Mouse (Mus musculus): ENCODE measurements around the gene Chrna1. TPM values are rescaled to one million over a fixed set of nuclear protein-coding genes. Genes with fewer than 3 reads are reported as not detected.

Gene Chrna1
- 0.07 and 0.11 TPM in 2 replicates for polyA plus RNA-seq (2014; fragmentation: Nextera tagmentation; extraction: Ambion mirVana)

GRCm38 (mm10) chr2:73580166-73580565 lies at the start of gene Chrna1:
Chrna1 (minus strand) TSS chr2:73580338.
- H3K4me1 ChIP-seq (ENCODE audit: control insufficient read depth, insufficient read depth, low read length): no peaks in the 10 kb centered on the region
- no peak within 1 kb of the TSS for H3K4me2 ChIP-seq (replicated peaks; ENCODE audit: low read depth, low read length)
- no peak within 1 kb of the TSS for H3K4me3 ChIP-seq (ENCODE audit: low read depth, low read length)
- no peak within 1 kb of the TSS for H3K27ac ChIP-seq (ENCODE audit: low read length)
- no peak within 1 kb of the TSS for H3K9ac ChIP-seq (replicated peaks; ENCODE audit: low read depth, low read length)
- ATAC-seq (ENCODE audit: insufficient number of reproducible peaks, insufficient read depth, low FRiP score, low read depth): no peak
- WGBS: 86% methylated on average over 9 of the region's 9 CpGs
- no peaks in the 10 kb centered on the region for H3K9me3 ChIP-seq (ENCODE audit: control insufficient read depth, low read depth, low read length)
- H3K36me3 ChIP-seq (ENCODE audit: control insufficient read depth, insufficient read depth, low read length): no peaks in the 10 kb centered on the region
- no peaks in the 10 kb centered on the region for H3K27me3 ChIP-seq (ENCODE audit: control insufficient read depth, insufficient read depth, low read length)

- no peak overlapping the region for H3K4me2 ChIP-seq (replicated peaks; ENCODE audit: low read depth, low read length)
- 57% methylated on average over 4 of the region's 4 CpGs for WGBS
- H3K9ac ChIP-seq (replicated peaks; ENCODE audit: low read depth, low read length): no peak overlapping the region
- H3K27ac ChIP-seq (ENCODE audit: low read length): no peak overlapping the region
- no peak overlapping the region for H3K4me3 ChIP-seq (ENCODE audit: low read depth, low read length)
- no peaks in the 10 kb centered on the region for H3K27me3 ChIP-seq (ENCODE audit: control insufficient read depth, insufficient read depth, low read length)
- H3K4me1 ChIP-seq (ENCODE audit: control insufficient read depth, insufficient read depth, low read length): no peaks in the 10 kb centered on the region
- no peak for ATAC-seq (ENCODE audit: insufficient number of reproducible peaks, insufficient read depth, low FRiP score, low read depth)
- no peaks in the 10 kb centered on the region for H3K9me3 ChIP-seq (ENCODE audit: control insufficient read depth, low read depth, low read length)
- H3K36me3 ChIP-seq (ENCODE audit: control insufficient read depth, insufficient read depth, low read length): no peaks in the 10 kb centered on the region
Measured at GRCm38 (mm10) chr2:73618486-73619052, 38.4 kb upstream of the Chrna1 start.

GRCm38 (mm10) chr2:73616434-73617057 lies 36.4 kb upstream of the Chrna1 start:
- no peak overlapping the region for H3K4me2 ChIP-seq (replicated peaks; ENCODE audit: low read depth, low read length)
- no peak for ATAC-seq (ENCODE audit: insufficient number of reproducible peaks, insufficient read depth, low FRiP score, low read depth)
- no peaks in the 10 kb centered on the region for H3K9me3 ChIP-seq (ENCODE audit: control insufficient read depth, low read depth, low read length)
- no peaks in the 10 kb centered on the region for H3K36me3 ChIP-seq (ENCODE audit: control insufficient read depth, insufficient read depth, low read length)
- H3K9ac ChIP-seq (replicated peaks; ENCODE audit: low read depth, low read length): no peak overlapping the region
- H3K4me1 ChIP-seq (ENCODE audit: control insufficient read depth, insufficient read depth, low read length): no peaks in the 10 kb centered on the region
- H3K27ac ChIP-seq (ENCODE audit: low read length): no peak overlapping the region
- H3K4me3 ChIP-seq (ENCODE audit: low read depth, low read length): no peak overlapping the region
- no peaks in the 10 kb centered on the region for H3K27me3 ChIP-seq (ENCODE audit: control insufficient read depth, insufficient read depth, low read length)
- WGBS: 83% methylated on average over 17 of the region's 17 CpGs

- 88% methylated on average over 5 of the region's 5 CpGs for WGBS
- Histone ChIP-seq H3K9me3 (ENCODE audit: control insufficient read depth, low read depth, low read length) (no peaks in the 10 kb centered on the region), H3K9ac (replicated peaks; ENCODE audit: low read depth, low read length) (no peak overlapping the region), H3K36me3 (ENCODE audit: control insufficient read depth, insufficient read depth, low read length) (no peaks in the 10 kb centered on the region), H3K4me1 (ENCODE audit: control insufficient read depth, insufficient read depth, low read length) (no peaks in the 10 kb centered on the region), H3K27me3 (ENCODE audit: control insufficient read depth, insufficient read depth, low read length) (no peaks in the 10 kb centered on the region), H3K4me2 (replicated peaks; ENCODE audit: low read depth, low read length) (no peak overlapping the region), H3K27ac (ENCODE audit: low read length) (no peak overlapping the region), H3K4me3 (ENCODE audit: low read depth, low read length) (no peak overlapping the region)
- no peak for ATAC-seq (ENCODE audit: insufficient number of reproducible peaks, insufficient read depth, low FRiP score, low read depth)
Measured at GRCm38 (mm10) chr2:73615456-73615855, 35.3 kb upstream of the Chrna1 start.

- 93% methylated on average over 8 of the region's 8 CpGs for WGBS
- no peak overlapping the region for H3K9ac ChIP-seq (replicated peaks; ENCODE audit: low read depth, low read length)
- H3K27me3 ChIP-seq (ENCODE audit: control insufficient read depth, insufficient read depth, low read length): no peaks in the 10 kb centered on the region
- no peaks in the 10 kb centered on the region for H3K36me3 ChIP-seq (ENCODE audit: control insufficient read depth, insufficient read depth, low read length)
- no peak overlapping the region for H3K4me2 ChIP-seq (replicated peaks; ENCODE audit: low read depth, low read length)
- ATAC-seq (ENCODE audit: insufficient number of reproducible peaks, insufficient read depth, low FRiP score, low read depth): no peak
- H3K27ac ChIP-seq (ENCODE audit: low read length): no peak overlapping the region
- H3K4me3 ChIP-seq (ENCODE audit: low read depth, low read length): no peak overlapping the region
- no peaks in the 10 kb centered on the region for H3K4me1 ChIP-seq (ENCODE audit: control insufficient read depth, insufficient read depth, low read length)
- H3K9me3 ChIP-seq (ENCODE audit: control insufficient read depth, low read depth, low read length): no peaks in the 10 kb centered on the region
Measured at GRCm38 (mm10) chr2:73614303-73614702, 34.2 kb upstream of the Chrna1 start.

- no peaks in the 10 kb centered on the region for H3K4me1 ChIP-seq (ENCODE audit: control insufficient read depth, insufficient read depth, low read length)
- ATAC-seq (ENCODE audit: insufficient number of reproducible peaks, insufficient read depth, low FRiP score, low read depth): no peak
- 92% methylated on average over 7 of the region's 7 CpGs for WGBS
- H3K27me3 ChIP-seq (ENCODE audit: control insufficient read depth, insufficient read depth, low read length): no peaks in the 10 kb centered on the region
- H3K36me3 ChIP-seq (ENCODE audit: control insufficient read depth, insufficient read depth, low read length): no peaks in the 10 kb centered on the region
- no peak overlapping the region for H3K4me3 ChIP-seq (ENCODE audit: low read depth, low read length)
- no peak overlapping the region for H3K27ac ChIP-seq (ENCODE audit: low read length)
- no peaks in the 10 kb centered on the region for H3K9me3 ChIP-seq (ENCODE audit: control insufficient read depth, low read depth, low read length)
- no peak overlapping the region for H3K4me2 ChIP-seq (replicated peaks; ENCODE audit: low read depth, low read length)
- no peak overlapping the region for H3K9ac ChIP-seq (replicated peaks; ENCODE audit: low read depth, low read length)
Measured at GRCm38 (mm10) chr2:73612941-73613340, 32.8 kb upstream of the Chrna1 start.

- Histone ChIP-seq H3K36me3 (ENCODE audit: control insufficient read depth, insufficient read depth, low read length) (no peaks in the 10 kb centered on the region), H3K27me3 (ENCODE audit: control insufficient read depth, insufficient read depth, low read length) (no peaks in the 10 kb centered on the region), H3K4me2 (replicated peaks; ENCODE audit: low read depth, low read length) (no peak overlapping the region), H3K4me3 (ENCODE audit: low read depth, low read length) (no peak overlapping the region), H3K4me1 (ENCODE audit: control insufficient read depth, insufficient read depth, low read length) (no peaks in the 10 kb centered on the region), H3K9me3 (ENCODE audit: control insufficient read depth, low read depth, low read length) (no peaks in the 10 kb centered on the region), H3K9ac (replicated peaks; ENCODE audit: low read depth, low read length) (no peak overlapping the region), H3K27ac (ENCODE audit: low read length) (no peak overlapping the region)
- ATAC-seq (ENCODE audit: insufficient number of reproducible peaks, insufficient read depth, low FRiP score, low read depth): no peak
- 96% methylated on average over 6 of the region's 6 CpGs for WGBS
Measured at GRCm38 (mm10) chr2:73612367-73612914, 32.3 kb upstream of the Chrna1 start.

GRCm38 (mm10) chr2:73611798-73612197 lies 31.7 kb upstream of the Chrna1 start:
- Histone ChIP-seq H3K27ac (ENCODE audit: low read length) (no peak overlapping the region), H3K4me1 (ENCODE audit: control insufficient read depth, insufficient read depth, low read length) (peaks cover 3% of the 10 kb centered on the region; the same call in 1 of the 2 replicates), H3K9ac (replicated peaks; ENCODE audit: low read depth, low read length) (no peak overlapping the region), H3K4me2 (replicated peaks; ENCODE audit: low read depth, low read length) (no peak overlapping the region), H3K36me3 (ENCODE audit: control insufficient read depth, insufficient read depth, low read length) (no peaks in the 10 kb centered on the region), H3K9me3 (ENCODE audit: control insufficient read depth, low read depth, low read length) (no peaks in the 10 kb centered on the region), H3K4me3 (ENCODE audit: low read depth, low read length) (no peak overlapping the region), H3K27me3 (ENCODE audit: control insufficient read depth, insufficient read depth, low read length) (no peaks in the 10 kb centered on the region)
- no peak for ATAC-seq (ENCODE audit: insufficient number of reproducible peaks, insufficient read depth, low FRiP score, low read depth)
- WGBS: 66% methylated on average over 6 of the region's 6 CpGs

Data from stomach, embryonic 14.5 days (tissue).